Mouse (Mus musculus) heart, postnatal 25 days (tissue): ENCODE measurements around the gene Clasrp. TPM values are rescaled to one million over a fixed set of nuclear protein-coding genes. Genes with fewer than 3 reads are reported as not detected.

Source experiments
- DNase-seq: peaks from one replicate; pipeline ENCODE4 v3.0.0; 2022; ENCODE audit warnings: low spot score
- intact Hi-C: fragments of 180-260 bp; cut with DNase I; formaldehyde crosslinking; loops from one replicate; pipeline ENCODE4 v1.15.1; 2025
- total RNA-seq, 2 experiments: library from RNA; stranded (reverse); gene quantifications; 2 replicates each; pipeline ENCODE4 v1.2.3; 2021

The Clasrp gene
- total RNA-seq, 2 experiments from 2014 or later, result 14.5 to 20.5 TPM

GRCm38 (mm10) chr7:19542155-19542691 is 62.1 kb downstream of the Clasrp start:
- intact Hi-C loops, result no loop called here
- DNase-seq, result no peak

GRCm38 (mm10) chr7:19541681-19542154 is 62.6 kb downstream of the Clasrp start:
- intact Hi-C loops, result no loop called here
- no peak for DNase-seq

- intact Hi-C loops, result no loop called here
- no peak for DNase-seq
Observed at GRCm38 (mm10) chr7:19540771-19541566, 63.3 kb downstream of the Clasrp start.

GRCm38 (mm10) chr7:19534676-19535075 is 69.6 kb downstream of the Clasrp start:
- intact Hi-C loops, result no loop called here
- no peak for DNase-seq

GRCm38 (mm10) chr7:19532240-19532639 is 72.0 kb downstream of the Clasrp start:
- intact Hi-C loops, result no loop called here

GRCm38 (mm10) chr7:19531077-19531476 is 73.2 kb downstream of the Clasrp start:
- intact Hi-C loops, result no loop called here

More at GRCm38 (mm10) chr7:19532240-19532639, 72.0 kb downstream of the Clasrp start:
- no peak for DNase-seq

More at GRCm38 (mm10) chr7:19531077-19531476, 73.2 kb downstream of the Clasrp start:
- DNase-seq, result no peak

Other genes with a start within 250 kb of the Clasrp start
- gene Cd3eap, start 245.0 kb downstream of the Clasrp start, total RNA-seq, result 1 to 10 TPM; 9.1 to 9.7 TPM
- 10 to 100 TPM; 36.5 to 40.5 TPM for gene Ppp1r13l, start 244.7 kb downstream of the Clasrp start, total RNA-seq
- gene Ercc2, start 222.5 kb downstream of the Clasrp start, total RNA-seq, result 10 to 100 TPM; 10.8 to 12.6 TPM
- gene Klc3, start 200.4 kb downstream of the Clasrp start, total RNA-seq, result under 1 TPM; 0.23 to 0.31 TPM
- 1,000 to 10,000 TPM; 4,463 to 5,048 TPM for gene Ckm, start 199.7 kb downstream of the Clasrp start, total RNA-seq
- gene Mark4, start 145.7 kb downstream of the Clasrp start, total RNA-seq, result 10 to 100 TPM; 22.3 to 24.3 TPM
- gene Exoc3l2, start 141.2 kb downstream of the Clasrp start, total RNA-seq, result 1 to 10 TPM; 1.2 to 1.3 TPM
- 1 to 10 TPM; 2.3 to 2.4 TPM for gene Bloc1s3, start 96.1 kb downstream of the Clasrp start, total RNA-seq
- 10 to 100 TPM; 35.6 to 35.9 TPM for gene Trappc6a, start 96.1 kb downstream of the Clasrp start, total RNA-seq
- gene Nkpd1, start 86.6 kb downstream of the Clasrp start, total RNA-seq, result not detected
- gene Ppp1r37, start 41.4 kb downstream of the Clasrp start, total RNA-seq, result 10 to 100 TPM; 48.0 to 52.3 TPM
- gene Zfp296, start 27.2 kb downstream of the Clasrp start, total RNA-seq, result under 1 TPM; 0.28 to 0.49 TPM
- 10 to 100 TPM; 44.6 to 45.6 TPM for gene Gemin7, start 26.9 kb downstream of the Clasrp start, total RNA-seq
- 1 to 10 TPM; 7.3 to 7.6 TPM for gene Relb, start 25.0 kb upstream of the Clasrp start, total RNA-seq
- gene Clptm1, start 60.5 kb upstream of the Clasrp start, total RNA-seq, result 10 to 100 TPM; 65.6 to 72.3 TPM
- not detected for gene Apoc2, start 73.5 kb upstream of the Clasrp start, total RNA-seq
- gene Gm44805, start 76.9 kb upstream of the Clasrp start, total RNA-seq, result not detected
- gene Apoc4, start 77.0 kb upstream of the Clasrp start, total RNA-seq, result not detected
- 1 to 10 TPM; 1.4 to 2.2 TPM for gene Apoc1, start 88.2 kb upstream of the Clasrp start, total RNA-seq
- gene Apoe, start 94.7 kb upstream of the Clasrp start, total RNA-seq, result 100 to 1,000 TPM; 309 to 319 TPM
- 100 to 1,000 TPM; 112 to 113 TPM for gene Tomm40, start 111.0 kb upstream of the Clasrp start, total RNA-seq
- gene Nectin2, start 146.0 kb upstream of the Clasrp start, total RNA-seq, result 10 to 100 TPM; 31.1 to 31.9 TPM
- gene Bcam, start 166.5 kb upstream of the Clasrp start, total RNA-seq, result 100 to 1,000 TPM; 220 to 229 TPM
- under 1 TPM in 1 of 2 experiments, not detected in 1; 0.73 TPM for gene Cblc, start 192.3 kb upstream of the Clasrp start, total RNA-seq
- 1 to 10 TPM; 3.0 to 3.9 TPM for gene Bcl3, start 218.3 kb upstream of the Clasrp start, total RNA-seq
- gene Gm19345, start 247.5 kb upstream of the Clasrp start, total RNA-seq, result not detected